Mouse (Mus musculus): ENCODE data around the gene Hnf1a. TPM values are rescaled to one million over a fixed set of nuclear protein-coding genes. Genes with fewer than 3 reads are reported as not detected.

The Hnf1a gene
- total RNA-seq, 2 experiments from 2014 or later = 0.10 TPM; not detected in 1

DNA sequence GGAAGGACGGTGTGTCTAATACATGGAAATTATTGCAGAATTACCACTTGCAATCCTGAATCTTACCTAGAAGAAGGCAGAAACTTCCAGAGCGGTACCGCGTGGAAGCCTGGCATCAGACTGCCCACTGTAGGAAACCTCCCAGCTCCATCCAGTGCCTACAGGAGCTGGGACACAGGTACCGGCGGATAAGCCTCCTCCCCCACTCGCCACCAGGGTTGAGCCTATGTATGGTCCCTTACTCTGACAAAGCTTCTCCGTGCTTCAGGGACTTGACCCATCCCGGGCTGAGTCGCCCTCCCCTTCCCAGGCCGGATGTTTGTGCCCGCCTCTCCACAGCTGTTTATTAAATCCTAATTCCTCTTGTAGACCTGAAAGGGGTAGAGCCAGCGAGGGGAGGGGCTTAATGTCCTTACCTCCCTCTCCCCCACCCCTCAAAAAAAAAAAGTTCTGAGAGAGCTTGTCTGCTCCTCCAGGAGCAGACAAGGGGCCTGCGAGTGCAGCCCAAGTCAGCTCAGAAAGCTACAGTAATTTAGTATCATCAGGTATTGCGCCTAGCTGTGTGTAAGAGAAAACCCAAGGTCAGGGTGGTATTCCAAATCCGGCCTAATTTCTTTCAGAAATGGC, 9.3 kb upstream of the Hnf1a start:
- no peak for DNase-seq
- intact Hi-C loops (cut with DNase I) = loop anchor here (10.0 kb wide), 1 partner anchor 465 kb away; no protein-coding TSS in a partner anchor

DNA sequence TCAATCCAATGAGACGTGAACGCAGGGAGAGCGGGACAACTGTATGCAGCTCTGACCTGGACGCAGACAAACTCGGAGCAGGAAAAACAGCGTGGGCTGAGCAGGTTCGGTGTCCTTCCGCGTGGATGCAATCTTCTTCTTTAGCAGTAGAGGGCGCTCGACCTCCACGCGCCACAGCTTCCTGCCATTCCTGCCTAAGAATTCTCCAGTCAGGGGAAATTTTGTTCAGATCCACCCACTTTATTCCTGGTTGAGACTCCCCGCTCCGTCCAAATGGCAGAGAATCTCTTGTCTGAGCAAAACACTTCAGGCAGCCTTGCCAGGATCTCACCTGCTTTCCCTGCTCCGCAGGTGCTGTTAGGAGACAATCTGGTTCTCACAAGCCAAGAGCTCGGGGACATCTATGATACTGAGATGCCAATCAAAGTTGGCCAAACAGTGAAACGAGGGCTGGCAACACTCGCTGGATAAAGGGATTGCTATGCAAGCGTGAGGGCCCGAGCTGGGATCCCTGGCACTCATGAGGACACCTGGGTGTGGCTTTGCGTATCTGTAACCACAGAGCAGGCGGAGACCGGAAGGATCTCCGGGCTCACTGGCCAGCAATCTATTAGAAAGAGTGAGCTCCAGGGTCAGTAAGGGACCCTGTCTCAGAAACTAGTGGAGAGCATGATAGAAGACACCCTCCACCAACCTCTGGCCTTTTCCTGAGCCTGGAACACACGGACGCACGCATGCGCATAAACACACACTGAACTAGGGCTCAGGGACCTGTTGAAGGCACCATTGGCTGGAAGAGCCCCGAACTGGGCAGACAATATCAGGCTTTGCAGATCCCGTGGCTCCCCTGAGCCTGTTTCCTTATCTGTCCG, 8.6 kb upstream of the Hnf1a start:
- DNase-seq = peak; percentile 77 to 80
- intact Hi-C loops (cut with DNase I) = loop anchor here (1.0 to 10.0 kb wide), 5 partner anchors 97 to 465 kb away; no protein-coding TSS in a partner anchor

DNA sequence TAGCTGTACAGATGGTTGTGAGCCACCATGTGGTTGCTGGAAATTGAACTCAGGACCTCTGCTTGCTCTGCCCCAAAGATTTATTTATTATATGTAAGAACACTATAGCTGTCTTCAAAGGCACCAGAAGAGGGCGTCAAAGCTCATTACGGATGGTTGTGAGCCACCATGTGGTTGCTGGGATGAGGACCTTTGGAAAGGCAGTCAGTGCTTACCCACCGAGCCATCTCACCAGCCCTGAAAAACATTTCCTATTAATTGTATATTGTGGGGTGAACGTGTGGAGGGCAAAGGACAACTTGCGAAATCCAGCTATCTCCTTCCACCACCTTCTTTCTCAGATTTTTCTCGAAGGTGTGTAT, 8.0 kb upstream of the Hnf1a start:
- intact Hi-C loops (cut with DNase I) = loop anchor here (1.0 to 5.0 kb wide), 4 partner anchors 97 to 257 kb away; no protein-coding TSS in a partner anchor
- DNase-seq = no peak

DNA sequence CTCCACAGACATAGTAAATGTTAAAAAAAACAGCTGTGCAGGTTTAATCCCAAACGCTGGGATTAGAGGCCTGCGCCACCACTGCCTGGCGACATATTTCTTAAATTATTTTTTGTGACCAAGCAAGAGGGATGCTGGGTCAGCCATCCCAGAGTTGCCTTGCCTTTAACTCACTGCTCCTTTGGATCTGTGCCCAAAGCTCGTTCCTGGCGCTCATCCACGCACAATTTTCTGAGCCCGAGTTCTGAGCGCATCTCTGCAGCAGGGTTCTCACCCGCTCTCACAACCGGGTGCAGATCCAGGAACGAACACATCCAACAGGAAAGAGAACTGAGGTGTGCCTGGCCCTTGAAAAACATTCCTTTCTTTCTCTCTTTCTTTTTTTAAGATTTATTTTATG, 7.6 kb upstream of the Hnf1a start:
- intact Hi-C loops (cut with DNase I) = loop anchor here (5.0 kb wide), 1 partner anchor 209 kb away; no protein-coding TSS in a partner anchor
- DNase-seq = no peak

GRCm38 (mm10) chr5:114976935-114977334, 6.0 kb upstream of the Hnf1a start:
- intact Hi-C loops (cut with DNase I) = loop anchor here (5.0 kb wide), 1 partner anchor 210 kb away; no protein-coding TSS in a partner anchor
- no peak for DNase-seq

DNA sequence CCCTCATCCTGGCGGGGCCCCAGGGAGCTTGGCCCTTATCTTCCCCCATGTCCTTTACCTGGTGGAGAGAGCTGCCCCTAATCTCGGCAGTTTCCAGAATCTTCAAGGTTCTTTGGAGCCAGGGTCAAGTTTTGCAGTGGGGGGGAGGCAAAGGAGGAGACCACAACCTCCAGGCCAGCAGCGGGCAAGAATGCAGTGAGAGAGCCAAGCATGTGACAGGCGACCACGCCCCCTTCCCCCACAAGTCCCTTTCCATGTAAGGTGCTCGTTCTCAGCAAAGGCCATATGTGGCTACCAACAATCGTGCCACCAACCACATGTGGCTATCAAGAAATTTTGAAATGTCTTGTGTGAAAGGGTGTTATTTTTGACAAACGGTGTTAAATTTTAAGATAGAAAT, 2.2 kb upstream of the Hnf1a start:
- intact Hi-C loops (cut with DNase I) = no loop called here
- DNase-seq = no peak

GRCm38 (mm10) chr5:114972201-114972600, 1.3 kb upstream of the Hnf1a start:
- intact Hi-C loops (cut with DNase I) = no loop called here
- no peak for DNase-seq

- intact Hi-C loops (cut with DNase I) = no loop called here
- DNase-seq = no peak
Observed at GRCm38 (mm10) chr5:114969609-114970215, 1.2 kb downstream of the Hnf1a start.

GRCm38 (mm10) chr5:114969064-114969463, 1.8 kb downstream of the Hnf1a start:
- no peak for DNase-seq
- intact Hi-C loops (cut with DNase I) = no loop called here

DNA sequence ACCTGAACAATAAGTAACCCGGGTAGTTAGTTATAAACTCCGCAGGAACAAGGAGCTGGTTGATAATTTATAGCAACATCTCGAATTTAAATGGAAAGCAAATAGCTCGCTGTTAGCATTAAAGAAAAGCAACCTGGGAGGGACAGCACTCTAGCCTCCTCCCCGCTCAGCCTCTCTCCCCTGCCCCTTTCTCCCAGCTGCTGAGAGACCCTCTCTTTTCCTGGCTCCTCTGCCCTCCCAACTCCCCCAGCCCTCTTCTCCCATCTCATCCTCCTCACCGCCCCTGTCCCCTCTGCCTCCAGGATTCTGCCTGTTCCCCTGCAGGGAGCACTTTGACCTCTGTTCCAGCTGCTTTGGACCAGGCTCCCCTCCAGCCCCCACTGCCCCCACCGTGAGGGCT, 2.2 kb downstream of the Hnf1a start:
- intact Hi-C loops (cut with DNase I) = no loop called here
- DNase-seq = no peak

GRCm38 (mm10) chr5:114967523-114968268, 3.2 kb downstream of the Hnf1a start:
- intact Hi-C loops (cut with DNase I) = no loop called here
- DNase-seq = no peak

DNA sequence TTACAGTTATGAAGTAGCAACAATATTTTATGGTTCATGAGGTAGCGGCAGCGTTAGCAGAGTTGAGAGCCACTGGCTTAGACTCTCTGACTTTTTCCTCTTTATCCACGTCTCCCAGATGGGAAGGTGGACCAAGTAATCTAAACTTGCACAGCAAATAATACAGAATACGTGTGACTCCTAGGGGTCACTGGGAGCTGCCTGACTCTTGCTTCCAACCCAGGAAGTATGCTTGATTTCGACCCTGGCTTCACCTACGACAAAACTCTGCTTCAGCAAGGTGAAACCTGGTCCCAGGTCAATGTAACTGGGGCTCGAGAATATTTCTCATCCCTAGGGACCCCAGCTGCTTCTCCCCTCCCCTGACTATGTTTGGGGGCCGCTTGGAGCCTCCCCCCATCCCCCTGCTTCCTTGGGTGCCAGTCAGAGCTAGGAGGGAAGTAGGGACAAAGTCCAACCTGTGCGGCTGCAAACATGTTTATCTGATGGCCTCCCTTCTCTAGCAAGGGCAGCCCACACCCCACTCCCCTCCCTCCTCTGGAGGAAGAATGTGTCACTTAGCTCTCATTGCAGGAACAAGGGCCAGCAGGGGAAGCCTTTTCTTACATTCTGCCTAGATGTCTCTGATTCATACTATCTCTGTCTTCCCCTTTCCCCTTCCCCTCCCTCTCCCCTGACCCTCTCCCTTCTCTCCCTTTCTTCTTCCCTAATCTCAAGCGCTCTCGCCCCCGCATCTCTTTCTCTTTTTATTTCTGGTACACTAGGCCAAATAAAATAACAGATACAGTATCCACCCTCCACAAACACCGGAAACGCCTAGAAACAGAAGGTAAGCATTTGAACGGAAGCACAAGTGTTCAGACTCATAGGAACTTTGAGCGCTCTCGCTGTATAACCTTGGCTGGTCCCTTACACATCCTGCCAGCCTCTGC, 5.7 kb downstream of the Hnf1a start:
- intact Hi-C loops (cut with DNase I) = no loop called here
- DNase-seq = no peak

DNA sequence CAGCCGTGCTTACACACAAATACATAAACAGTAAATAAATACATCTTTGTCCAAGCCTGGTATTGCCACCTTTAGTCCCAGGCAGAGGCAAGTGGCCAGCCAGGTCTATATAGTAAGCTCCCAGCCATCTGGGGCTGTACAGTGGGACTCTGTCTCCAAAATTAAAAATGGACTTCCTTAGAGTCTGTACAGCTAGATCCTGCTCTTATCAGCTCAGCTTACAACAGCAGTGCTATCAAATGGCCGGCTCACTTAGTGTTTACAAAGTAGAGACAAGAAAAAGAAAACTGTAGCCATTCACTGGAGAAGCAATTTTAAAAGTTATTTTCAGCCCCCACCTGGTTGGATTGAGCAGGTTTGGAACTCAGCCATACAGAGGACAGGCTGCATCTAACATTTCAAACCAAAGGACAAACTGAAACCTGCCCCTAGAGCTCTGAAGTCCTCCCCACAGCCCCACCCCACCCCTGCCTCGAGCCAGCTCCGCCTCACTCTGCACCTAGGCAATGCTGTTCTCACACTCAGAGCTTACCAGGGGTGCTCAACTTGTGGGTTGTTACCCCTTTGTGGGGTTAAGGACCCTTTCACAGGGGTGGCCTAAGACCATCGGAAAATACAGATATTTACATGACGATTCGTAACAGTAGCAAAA, 6.5 kb downstream of the Hnf1a start:
- intact Hi-C loops (cut with DNase I) = no loop called here
- no peak for DNase-seq

- no peak for DNase-seq
- intact Hi-C loops (cut with DNase I) = no loop called here
Observed at GRCm38 (mm10) chr5:114961590-114962360, 9.1 kb downstream of the Hnf1a start.

DNA sequence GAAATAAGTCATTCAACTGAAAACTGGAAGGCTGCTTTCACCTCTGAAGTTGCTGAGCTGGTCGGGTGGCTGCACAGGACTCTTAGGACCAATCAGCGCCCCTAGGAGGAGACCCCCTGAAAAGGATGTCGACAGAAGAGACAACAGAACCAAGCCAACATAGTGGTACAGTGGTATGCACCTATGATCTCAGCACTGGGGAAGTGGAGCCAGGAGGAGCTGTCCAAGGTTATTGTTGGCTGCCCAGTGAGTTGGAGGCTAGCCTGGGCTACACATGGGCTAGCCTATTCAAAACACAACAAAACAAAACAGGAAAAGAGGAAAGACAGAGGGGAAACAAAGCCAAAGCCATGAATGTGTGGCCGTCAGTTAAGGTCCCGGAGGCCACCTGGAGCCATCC, 12.8 kb downstream of the Hnf1a start:
- no peak for DNase-seq
- intact Hi-C loops (cut with DNase I) = no loop called here

DNA sequence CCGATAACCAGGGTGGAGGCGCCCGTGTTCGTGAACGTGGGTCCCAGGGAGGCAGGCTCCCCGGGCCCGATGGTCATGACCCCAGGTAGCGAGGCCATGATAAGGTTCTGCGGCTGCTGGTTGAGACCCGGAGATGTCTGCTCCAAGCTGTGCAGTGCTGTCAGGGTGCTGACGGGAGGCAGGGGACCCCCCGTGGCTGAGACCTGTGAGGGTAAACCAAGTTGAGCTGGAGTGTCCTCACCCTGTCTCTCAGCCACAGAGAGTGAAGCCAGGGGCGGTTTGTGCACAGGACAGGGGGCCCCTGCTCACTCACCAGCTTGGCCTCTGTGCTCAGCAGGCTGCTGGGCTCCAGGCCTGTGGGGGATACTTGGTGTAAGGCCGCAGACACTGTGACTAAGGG, 17.6 kb downstream of the Hnf1a start:
- intact Hi-C loops (cut with DNase I) = no loop called here
- no peak for DNase-seq

DNA sequence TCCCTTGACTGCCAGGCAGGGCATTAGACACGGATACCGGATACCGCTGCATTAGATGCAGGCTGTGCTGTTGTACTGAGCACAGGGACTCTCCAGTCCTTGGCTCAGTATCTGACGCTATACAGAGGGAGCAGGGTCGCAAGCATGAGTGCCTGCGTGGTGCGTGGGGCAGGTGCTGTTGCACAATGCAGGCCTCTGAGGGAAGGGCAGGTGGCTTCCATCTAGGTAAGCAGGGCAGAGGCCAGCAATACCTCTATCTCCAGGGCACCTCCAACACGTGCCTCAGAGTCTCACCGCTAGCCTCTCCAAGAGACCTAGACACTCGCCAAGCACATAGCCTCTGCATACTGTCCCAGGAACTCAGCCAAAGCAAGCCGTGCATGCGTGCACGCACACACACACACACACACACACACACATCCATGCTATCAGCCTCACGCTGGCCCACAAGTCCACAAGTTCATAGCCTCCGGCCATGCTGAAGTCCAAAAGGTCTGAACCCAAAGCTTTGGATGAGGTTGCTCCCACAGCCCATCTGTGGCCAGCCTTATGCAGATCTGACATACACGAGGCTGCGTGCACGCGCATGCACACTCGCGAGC, 19.5 kb downstream of the Hnf1a start:
- intact Hi-C loops (cut with DNase I) = no loop called here
- no peak for DNase-seq

- DNase-seq = no peak
- intact Hi-C loops (cut with DNase I) = no loop called here
Observed at GRCm38 (mm10) chr5:114950669-114951068, 20.2 kb downstream of the Hnf1a start.
